Mouse (Mus musculus) stomach, postnatal 0 days (tissue): Measurements from ENCODE around the gene Cltrn. TPM values are rescaled to one million over a fixed set of nuclear protein-coding genes. Genes with fewer than 3 reads are reported as not detected.
A peak's percentile ranks its signal among the peaks of the same experiment; 100 is the strongest.

Experiments used
- ATAC-seq: fragments of 200-750 bp; cut with Nextera tagmentation; 2 replicates; pipeline ENCODE4 v1.8.0; 2017; ENCODE audit not compliant: low FRiP score, low TSS enrichment
- DNase-seq: peaks from one replicate; pipeline ENCODE4 v3.0.0-alpha.2; 2016; ENCODE audit warnings: low spot score
- H3K27ac ChIP-seq: fragments of 300-500 bp; sonication (generic); replicated peaks from 2 replicates; pipeline ENCODE4 v1.5.1; 2014; ENCODE audit warnings: mild to moderate bottlenecking, control low read depth
- H3K27me3 ChIP-seq: fragments of 300-500 bp; sonication (generic); 2 replicates; pipeline ENCODE4 v1.6.1; 2014; ENCODE audit warnings: low read length; ENCODE audit not compliant: control insufficient read depth, insufficient read depth
- H3K36me3 ChIP-seq: fragments of 300-500 bp; sonication (generic); 2 replicates; pipeline ENCODE4 v1.6.1; 2014; ENCODE audit warnings: low read length, mixed read lengths; ENCODE audit not compliant: control insufficient read depth, insufficient read depth
- H3K4me1 ChIP-seq: fragments of 300-500 bp; sonication (generic); replicated peaks from 2 replicates; pipeline ENCODE4 v1.6.1; 2014; ENCODE audit warnings: antibody characterized with exemption; ENCODE audit not compliant: control insufficient read depth, insufficient read depth
- H3K4me2 ChIP-seq: fragments of 300-500 bp; sonication (generic); replicated peaks from 2 replicates; pipeline ENCODE4 v1.6.1; 2014; ENCODE audit warnings: low read depth, mild to moderate bottlenecking, control low read depth, moderate library complexity
- H3K4me3 ChIP-seq: fragments of 300-500 bp; sonication (generic); 2 replicates; pipeline ENCODE4 v1.5.1; 2014; ENCODE audit warnings: low read depth, low read length, control low read depth
- H3K9ac ChIP-seq: fragments of 300-500 bp; sonication (generic); 2 replicates; pipeline ENCODE4 v1.6.1; 2014; ENCODE audit warnings: mild to moderate bottlenecking, low read length, control low read depth, mixed read lengths
- H3K9me3 ChIP-seq: fragments of 300-500 bp; sonication (generic); 2 replicates; pipeline ENCODE4 v1.6.1; 2016; ENCODE audit warnings: low read length; ENCODE audit not compliant: control insufficient read depth
- CTCF ChIP-seq: IDR thresholded peaks from 2 replicates; pipeline ENCODE4 v1.5.1; 2016; ENCODE audit warnings: antibody characterized with exemption, low read depth, mild to moderate bottlenecking, moderate library complexity
- EP300 ChIP-seq: optimal IDR thresholded peaks from 2 replicates; pipeline ENCODE3; 2016; ENCODE audit warnings: antibody characterized with exemption
- WGBS: fragments of 180-500 bp; shearing (Covaris S2); extraction: QIAGEN DNeasy Blood & Tissue Kit; methylation state at CpG from one replicate; pipeline ENCODE4 v1.1.7; 2014; 5-methylcytosine and 5-hydroxymethylcytosine counted together
- polyA plus RNA-seq: library from polyadenylated mRNA; unstranded; fragments of >200 nt; fragmentation: Nextera tagmentation; extraction: Ambion mirVana; gene quantifications from 2 replicates; pipeline ENCODE4 v1.2.1, GENCODE M21; 2015

Gene Cltrn
- polyA plus RNA-seq, 1 experiment from 2014 or later = 1.7 TPM

GRCm38 (mm10) chrX:164111146-164111545 lies 22.5 kb downstream of the Cltrn start:
- Histone ChIP-seq H3K4me3 (no peak overlapping the region), H3K27ac (no peak overlapping the region), H3K4me2 (no peak overlapping the region), H3K4me1 (no peaks in the 10 kb centered on the region), H3K36me3 (no peaks in the 10 kb centered on the region), H3K9ac (no peak overlapping the region), H3K9me3 (no peaks in the 10 kb centered on the region), H3K27me3 (no peaks in the 10 kb centered on the region)
- no peak for TF ChIP-seq CTCF
- no peak for TF ChIP-seq EP300
- WGBS = 69% methylated on average over 3 of the region's 3 CpGs
- ATAC-seq (no peak), DNase-seq (no peak)

- no peak for DNase-seq
- Histone ChIP-seq H3K4me3 (no peak overlapping the region), H3K27ac (no peak overlapping the region), H3K9me3 (no peaks in the 10 kb centered on the region), H3K36me3 (no peaks in the 10 kb centered on the region), H3K9ac (no peak overlapping the region), H3K4me2 (no peak overlapping the region), H3K27me3 (no peaks in the 10 kb centered on the region), H3K4me1 (no peaks in the 10 kb centered on the region)
- no peak for ATAC-seq
- WGBS = 80% methylated on average over 6 of the region's 6 CpGs
- TF ChIP-seq CTCF (no peak), EP300 (no peak)
These were observed 25.1 kb downstream of the Cltrn start for GRCm38 (mm10) chrX:164113744-164114143.

- TF ChIP-seq CTCF (no peak), EP300 (no peak)
- H3K9me3 ChIP-seq = no peaks in the 10 kb centered on the region
- no peaks in the 10 kb centered on the region for H3K27me3 ChIP-seq
- DNase-seq (no peak), ATAC-seq (no peak)
- no peak overlapping the region for H3K27ac ChIP-seq
- no peak overlapping the region for H3K9ac ChIP-seq
- H3K4me1 ChIP-seq = no peaks in the 10 kb centered on the region
- H3K4me3 ChIP-seq = no peak overlapping the region
- H3K4me2 ChIP-seq = no peak overlapping the region
- H3K36me3 ChIP-seq = no peaks in the 10 kb centered on the region
- 87% methylated on average over 3 of the region's 3 CpGs for WGBS
These were observed 35.3 kb downstream of the Cltrn start for GRCm38 (mm10) chrX:164123942-164124341.

- WGBS = 62% methylated on average over 3 of the region's 3 CpGs
These were observed 44.9 kb downstream of the Cltrn start for GRCm38 (mm10) chrX:164133531-164133930.

GRCm38 (mm10) chrX:164135304-164135818 lies 46.7 kb downstream of the Cltrn start:
- Histone ChIP-seq H3K4me1 (no peaks in the 10 kb centered on the region), H3K9ac (no peak overlapping the region), H3K36me3 (no peaks in the 10 kb centered on the region), H3K27me3 (no peaks in the 10 kb centered on the region), H3K4me2 (no peak overlapping the region), H3K4me3 (no peak overlapping the region), H3K27ac (0 out of 2 replicates have a peak overlapping the region, but pooled peaks have one; percentile 24), H3K9me3 (no peaks in the 10 kb centered on the region)
- WGBS = 55% methylated on average over 4 of the region's 4 CpGs
- TF ChIP-seq EP300 (no peak), CTCF (no peak)
- DNase-seq (no peak), ATAC-seq (no peak)

More at GRCm38 (mm10) chrX:164133531-164133930, 44.9 kb downstream of the Cltrn start:
- Histone ChIP-seq H3K4me1 (no peaks in the 10 kb centered on the region), H3K9me3 (no peaks in the 10 kb centered on the region), H3K9ac (no peak overlapping the region), H3K36me3 (no peaks in the 10 kb centered on the region), H3K27me3 (no peaks in the 10 kb centered on the region), H3K4me3 (no peak overlapping the region), H3K27ac (no peak overlapping the region), H3K4me2 (no peak overlapping the region)
- TF ChIP-seq CTCF (no peak), EP300 (no peak)
- ATAC-seq (no peak), DNase-seq (no peak)

- Histone ChIP-seq H3K9me3 (no peaks in the 10 kb centered on the region), H3K27ac (no peak within 1 kb of the TSS), H3K4me2 (no peak within 1 kb of the TSS), H3K9ac (no peak within 1 kb of the TSS), H3K27me3 (no peaks in the 10 kb centered on the region), H3K4me3 (no peak within 1 kb of the TSS), H3K4me1 (no peaks in the 10 kb centered on the region), H3K36me3 (no peaks in the 10 kb centered on the region)
- DNase-seq (no peak), ATAC-seq (no peak)
- WGBS = 86% methylated on average over 2 of the region's 2 CpGs
- TF ChIP-seq EP300 = no peak
These were observed 50.4 kb downstream of the Cltrn start, which contains the start of gene Ace2 for GRCm38 (mm10) chrX:164139032-164139431. Ace2 (plus strand) TSS chrX:164139332.
